Mouse (Mus musculus) embryonic facial prominence, embryonic 12.5 days (tissue): ENCODE results near the gene Hsf3. TPM values are rescaled to one million over a fixed set of nuclear protein-coding genes. Genes with fewer than 3 reads are reported as not detected.
A peak's percentile ranks its signal among the peaks of the same experiment; 100 is the strongest.
"Not testable (repeated sequence)": the region's sequence is repeated elsewhere in the genome, so short reads cannot be mapped to it uniquely, and the experiment has no call there.

Experiments used
- ATAC-seq: fragments of 200-750 bp; cut with Nextera tagmentation; 2 replicates; pipeline ENCODE4 v1.8.0; 2017; ENCODE audit not compliant: insufficient number of reproducible peaks, insufficient read depth, low FRiP score, low TSS enrichment
- H3K27ac ChIP-seq: fragments of 300-500 bp; sonication (generic); 2 replicates; pipeline ENCODE4 v1.5.1; 2016; ENCODE audit warnings: mild to moderate bottlenecking
- H3K27me3 ChIP-seq: fragments of 300-500 bp; sonication (generic); 2 replicates; pipeline ENCODE4 v1.6.1; 2016; ENCODE audit warnings: mild to moderate bottlenecking, moderate library complexity
- H3K36me3 ChIP-seq: fragments of 300-500 bp; sonication (generic); 2 replicates; pipeline ENCODE4 v1.6.1; 2016; ENCODE audit warnings: mild to moderate bottlenecking
- H3K4me1 ChIP-seq: fragments of 300-500 bp; sonication (generic); 2 replicates; pipeline ENCODE4 v1.6.1; 2016
- H3K4me2 ChIP-seq: fragments of 300-500 bp; sonication (generic); replicated peaks from 2 replicates; pipeline ENCODE4 v1.6.1; 2016; ENCODE audit warnings: mild to moderate bottlenecking, moderate library complexity
- H3K4me3 ChIP-seq: fragments of 300-500 bp; sonication (generic); 2 replicates; pipeline ENCODE4 v1.5.1; 2016; ENCODE audit warnings: mild to moderate bottlenecking
- H3K9ac ChIP-seq: fragments of 300-500 bp; sonication (generic); 2 replicates; pipeline ENCODE4 v1.6.1; 2016; ENCODE audit warnings: mild to moderate bottlenecking, moderate library complexity
- H3K9me3 ChIP-seq: fragments of 300-500 bp; sonication (generic); 2 replicates; pipeline ENCODE4 v1.6.1; 2016; ENCODE audit warnings: mild to moderate bottlenecking, moderate library complexity
- WGBS: fragments of 180-500 bp; shearing (Covaris S2); methylation state at CpG from one replicate; pipeline ENCODE4 v1.1.7; 2016; 5-methylcytosine and 5-hydroxymethylcytosine counted together
- polyA plus RNA-seq: library from polyadenylated mRNA; unstranded; fragments of >200 nt; fragmentation: Nextera tagmentation; extraction: Ambion mirVana; gene quantifications from 2 replicates; pipeline ENCODE4 v1.2.1, GENCODE M21; 2016

The Hsf3 gene
- 0.10 TPM in 1 of 2 replicates, not detected in the other for polyA plus RNA-seq

- H3K4me3 ChIP-seq: peak within 1 kb of the TSS; percentile 35
- no peak within 1 kb of the TSS for H3K27ac ChIP-seq
- ATAC-seq: no peak
These were observed at the start of gene Hsf3 for GRCm38 (mm10) chrX:96456201-96456963. Hsf3 (minus strand) TSS chrX:96456294.

DNA sequence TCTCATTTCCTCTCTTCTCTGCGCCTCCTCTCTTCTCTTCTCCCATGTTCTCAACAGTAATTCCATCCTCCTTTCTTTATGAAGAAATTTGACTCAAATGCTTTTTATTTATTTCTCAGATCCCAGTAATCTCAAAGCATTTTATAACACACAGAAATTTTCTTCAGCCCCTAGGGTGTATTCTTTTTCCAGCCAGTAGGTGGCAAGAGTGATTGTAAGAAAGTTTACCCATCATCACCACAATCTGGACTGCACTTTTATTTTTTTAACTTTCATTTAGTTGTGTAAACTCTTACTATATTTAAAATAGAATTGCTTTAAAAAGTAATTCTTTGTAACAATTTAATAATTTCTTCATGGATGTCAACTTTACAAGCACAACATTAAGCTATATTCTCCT is 45.5 kb upstream of the Hsf3 start:
- WGBS: 63% methylated on average over 1 of the region's 1 CpGs
- Histone ChIP-seq H3K4me1 (no peaks in the 10 kb centered on the region), H3K27ac (no peak overlapping the region), H3K27me3 (no peaks in the 10 kb centered on the region), H3K9me3 (no peaks in the 10 kb centered on the region), H3K36me3 (no peaks in the 10 kb centered on the region), H3K9ac (no peak overlapping the region), H3K4me3 (no peak overlapping the region), H3K4me2 (no peak overlapping the region)
- ATAC-seq: no peak

More at GRCm38 (mm10) chrX:96456201-96456963, at the start of gene Hsf3:
- no peaks in the 10 kb centered on the region for H3K36me3 ChIP-seq
- H3K4me2 ChIP-seq: peak within 1 kb of the TSS; percentile 24
- H3K9me3 ChIP-seq: no peaks in the 10 kb centered on the region
- WGBS: 21% methylated on average over 9 of the region's 9 CpGs
- no peaks in the 10 kb centered on the region for H3K27me3 ChIP-seq
- H3K9ac ChIP-seq: peak within 1 kb of the TSS; percentile 25; the same call in 1 of the 2 replicates
- no peaks in the 10 kb centered on the region for H3K4me1 ChIP-seq

DNA sequence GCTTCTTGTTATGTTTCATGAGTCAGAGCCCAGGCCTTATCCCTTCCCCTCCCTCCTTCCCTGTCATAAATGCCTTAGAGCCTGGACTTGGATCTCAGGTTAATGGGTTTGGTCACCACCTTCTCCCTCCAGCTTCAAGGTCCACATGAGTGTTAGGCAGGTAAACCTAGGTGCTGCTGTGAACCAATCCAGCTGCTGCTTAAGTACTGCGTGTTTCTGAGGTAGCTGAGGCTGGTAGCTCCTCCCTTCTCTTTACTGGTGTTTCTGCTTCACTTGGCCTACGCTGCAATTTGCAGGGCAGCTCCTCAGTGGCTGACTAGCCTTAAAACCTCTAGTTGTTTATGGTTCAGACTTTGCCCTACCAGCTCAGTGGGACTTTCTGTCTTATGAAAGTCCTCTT is 945 bp downstream of the Hsf3 start, which contains the start of gene Heph:
Heph (plus strand) TSS at position 211 of the 400 bp plus-strand sequence.
- no peaks in the 10 kb centered on the region for H3K27me3 ChIP-seq
- no peaks in the 10 kb centered on the region for H3K36me3 ChIP-seq
- no peak for ATAC-seq
- no peak within 1 kb of the TSS for H3K9ac ChIP-seq
- WGBS: 55% methylated on average over 2 of the region's 2 CpGs
- peak within 1 kb of the TSS; percentile 24; the same call in 1 of the 2 replicates for H3K4me2 ChIP-seq
- no peak within 1 kb of the TSS for H3K27ac ChIP-seq
- no peaks in the 10 kb centered on the region for H3K4me1 ChIP-seq
- peak within 1 kb of the TSS; percentile 35 for H3K4me3 ChIP-seq
- no peaks in the 10 kb centered on the region for H3K9me3 ChIP-seq

DNA sequence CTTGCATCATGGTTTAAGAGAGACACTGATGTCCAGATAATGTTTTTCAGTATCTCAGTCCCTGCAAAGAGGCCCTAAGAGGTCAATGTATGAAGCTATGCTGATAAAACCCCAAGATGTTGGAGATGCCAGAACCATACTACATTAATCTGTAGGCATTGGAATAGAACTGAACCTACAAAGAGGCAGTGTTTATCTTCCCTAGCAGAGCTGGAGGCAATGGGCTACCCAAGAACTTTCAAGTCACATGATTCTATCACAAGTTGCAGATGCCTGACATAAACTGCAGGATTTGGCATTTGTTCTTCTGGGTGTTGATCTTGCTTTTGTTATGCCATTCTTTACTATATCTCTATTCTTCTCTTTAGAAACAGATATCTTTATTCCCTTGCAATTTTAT is 36.7 kb downstream of the Hsf3 start:
- Histone ChIP-seq H3K4me2 (no peak overlapping the region), H3K27me3 (no peaks in the 10 kb centered on the region), H3K36me3 (no peaks in the 10 kb centered on the region), H3K4me1 (no peaks in the 10 kb centered on the region), H3K9ac (no peak overlapping the region), H3K9me3 (no peaks in the 10 kb centered on the region), H3K4me3 (no peak overlapping the region), H3K27ac (no peak overlapping the region)
- ATAC-seq: no peak

DNA sequence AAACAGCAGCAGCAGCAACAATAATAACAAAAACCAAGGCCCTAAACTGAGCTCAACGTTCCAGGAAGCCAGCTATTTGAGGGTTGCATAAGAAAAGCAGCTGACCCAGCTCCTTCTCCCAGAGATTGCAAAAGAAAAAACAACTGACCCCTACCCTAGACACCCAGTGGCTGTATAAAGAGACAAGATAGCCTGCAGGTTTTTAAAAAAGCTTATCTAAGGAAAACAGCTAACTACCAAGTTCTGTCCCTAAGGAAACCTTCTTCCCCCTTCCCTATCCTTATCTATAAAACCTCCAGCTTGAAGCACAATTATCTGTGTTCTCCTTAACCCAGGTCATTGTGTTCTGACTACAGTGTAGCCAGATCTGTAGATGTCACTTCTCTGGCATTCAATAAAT is 38.4 kb downstream of the Hsf3 start:
- 56% methylated on average over 1 of the region's 1 CpGs for WGBS
- no peak overlapping the region for H3K4me2 ChIP-seq
- no peaks in the 10 kb centered on the region for H3K27me3 ChIP-seq
- H3K4me3 ChIP-seq: no peak overlapping the region
- no peaks in the 10 kb centered on the region for H3K9me3 ChIP-seq
- no peaks in the 10 kb centered on the region for H3K36me3 ChIP-seq
- H3K27ac ChIP-seq: no peak overlapping the region
- H3K9ac ChIP-seq: no peak overlapping the region
- no peaks in the 10 kb centered on the region for H3K4me1 ChIP-seq
- ATAC-seq: no peak

- no peak overlapping the region for H3K27ac ChIP-seq
- no peaks in the 10 kb centered on the region for H3K4me1 ChIP-seq
- 86% methylated on average over 1 of the region's 1 CpGs for WGBS
- no peak for ATAC-seq
- H3K9me3 ChIP-seq: no peaks in the 10 kb centered on the region
- no peak overlapping the region for H3K4me3 ChIP-seq
- H3K9ac ChIP-seq: no peak overlapping the region
- no peaks in the 10 kb centered on the region for H3K36me3 ChIP-seq
- no peak overlapping the region for H3K4me2 ChIP-seq
- H3K27me3 ChIP-seq: no peaks in the 10 kb centered on the region
These were observed 39.1 kb downstream of the Hsf3 start for GRCm38 (mm10) chrX:96416970-96417369.

GRCm38 (mm10) chrX:96415351-96415750 is 40.7 kb downstream of the Hsf3 start:
- not testable (repeated sequence) for H3K27me3 ChIP-seq, H3K27ac ChIP-seq, H3K9me3 ChIP-seq, H3K4me3 ChIP-seq, H3K4me1 ChIP-seq, H3K4me2 ChIP-seq, ATAC-seq, H3K36me3 ChIP-seq, H3K9ac ChIP-seq
- 74% methylated on average over 4 of the region's 4 CpGs for WGBS

GRCm38 (mm10) chrX:96339108-96339507 is 117.0 kb downstream of the Hsf3 start:
- H3K27ac ChIP-seq: no peak overlapping the region
- H3K4me2 ChIP-seq: no peak overlapping the region
- no peak overlapping the region for H3K4me3 ChIP-seq
- H3K4me1 ChIP-seq: no peaks in the 10 kb centered on the region
- WGBS: 75% methylated on average over 2 of the region's 2 CpGs
- H3K9ac ChIP-seq: no peak overlapping the region
- no peak for ATAC-seq
- no peaks in the 10 kb centered on the region for H3K9me3 ChIP-seq
- H3K36me3 ChIP-seq: no peaks in the 10 kb centered on the region
- H3K27me3 ChIP-seq: no peaks in the 10 kb centered on the region

DNA sequence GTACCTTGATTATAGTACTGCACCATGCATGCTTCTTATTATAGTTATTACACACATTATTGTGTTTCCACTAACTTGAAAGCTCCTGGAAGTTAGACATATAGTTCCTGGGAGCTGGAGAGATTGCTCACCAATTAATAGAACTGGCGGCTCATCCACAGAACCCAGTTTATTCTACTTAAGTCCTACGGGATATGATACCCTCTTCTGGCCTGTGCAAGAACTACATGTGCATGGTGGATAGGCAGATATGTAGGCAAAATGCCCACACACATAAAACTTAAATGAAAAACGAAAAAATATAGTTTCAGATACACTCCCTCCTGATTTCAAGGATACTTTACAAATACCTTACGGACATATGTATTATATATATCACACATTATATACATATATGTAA is 126.3 kb downstream of the Hsf3 start:
- Histone ChIP-seq H3K4me1 (no peaks in the 10 kb centered on the region), H3K9me3 (no peaks in the 10 kb centered on the region), H3K4me3 (no peak overlapping the region), H3K27me3 (no peaks in the 10 kb centered on the region), H3K4me2 (no peak overlapping the region), H3K36me3 (no peaks in the 10 kb centered on the region), H3K9ac (no peak overlapping the region), H3K27ac (no peak overlapping the region)
- 47% methylated on average over 4 of the region's 4 CpGs for WGBS
- ATAC-seq: no peak

DNA sequence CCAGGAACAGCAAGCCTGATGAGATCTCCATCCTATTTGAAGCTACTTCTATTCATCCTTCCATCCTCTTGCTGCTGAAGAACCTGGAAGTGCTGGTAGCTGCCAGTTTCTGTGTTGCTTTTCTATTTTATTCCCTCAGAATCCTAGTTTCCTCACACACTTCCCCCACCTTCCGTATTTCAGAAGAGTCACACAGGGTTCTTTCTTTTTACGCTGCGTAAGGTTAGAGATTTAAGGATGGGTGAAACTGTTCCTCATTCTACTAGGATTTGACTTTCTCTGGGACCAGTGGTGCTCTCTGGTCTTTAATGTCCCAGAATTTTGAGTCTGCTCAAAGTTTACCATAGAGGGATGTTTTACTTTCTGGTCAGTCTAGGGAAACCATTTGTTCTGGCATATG is 162.8 kb downstream of the Hsf3 start, which contains the start of gene Vsig4:
Vsig4 (minus strand) TSS at position 101 of the 400 bp plus-strand sequence.
- 94% methylated on average over 3 of the region's 3 CpGs for WGBS
- ATAC-seq: no peak
- H3K9me3 ChIP-seq: no peaks in the 10 kb centered on the region

GRCm38 (mm10) chrX:96256509-96256908 is 199.6 kb downstream of the Hsf3 start:
- H3K9ac ChIP-seq: no peak overlapping the region
- H3K27me3 ChIP-seq: no peaks in the 10 kb centered on the region
- no peak overlapping the region for H3K27ac ChIP-seq
- no peaks in the 10 kb centered on the region for H3K9me3 ChIP-seq
- ATAC-seq: no peak
- no peak overlapping the region for H3K4me3 ChIP-seq
- no peaks in the 10 kb centered on the region for H3K4me1 ChIP-seq
- no peak overlapping the region for H3K4me2 ChIP-seq
- no peaks in the 10 kb centered on the region for H3K36me3 ChIP-seq

More for the DNA sequence above, 162.8 kb downstream of the Hsf3 start, which contains the start of gene Vsig4:
- H3K27ac ChIP-seq: no peak within 1 kb of the TSS
- H3K4me3 ChIP-seq: no peak within 1 kb of the TSS
- no peak within 1 kb of the TSS for H3K9ac ChIP-seq
- no peak within 1 kb of the TSS for H3K4me2 ChIP-seq
- no peaks in the 10 kb centered on the region for H3K27me3 ChIP-seq
- no peaks in the 10 kb centered on the region for H3K4me1 ChIP-seq
- H3K36me3 ChIP-seq: no peaks in the 10 kb centered on the region
